Mouse (Mus musculus) lung, adult 2 months (tissue): ENCODE measurements around the gene Ngp.

ENCODE experiments used
- CTCF ChIP-seq: fragments of 200-500 bp; IDR thresholded peaks from 2 replicates; pipeline ENCODE4 v1.5.1; 2011; ENCODE audit warnings: mild to moderate bottlenecking, low read length, control low read depth; ENCODE audit not compliant: insufficient read depth
- POLR2A ChIP-seq: fragments of 200-500 bp; IDR thresholded peaks from 2 replicates; pipeline ENCODE4 v1.6.1; 2011; ENCODE audit warnings: low read depth, mild to moderate bottlenecking, control low read depth, low read length, borderline replicate concordance; ENCODE audit errors: extremely low read depth

DNA sequence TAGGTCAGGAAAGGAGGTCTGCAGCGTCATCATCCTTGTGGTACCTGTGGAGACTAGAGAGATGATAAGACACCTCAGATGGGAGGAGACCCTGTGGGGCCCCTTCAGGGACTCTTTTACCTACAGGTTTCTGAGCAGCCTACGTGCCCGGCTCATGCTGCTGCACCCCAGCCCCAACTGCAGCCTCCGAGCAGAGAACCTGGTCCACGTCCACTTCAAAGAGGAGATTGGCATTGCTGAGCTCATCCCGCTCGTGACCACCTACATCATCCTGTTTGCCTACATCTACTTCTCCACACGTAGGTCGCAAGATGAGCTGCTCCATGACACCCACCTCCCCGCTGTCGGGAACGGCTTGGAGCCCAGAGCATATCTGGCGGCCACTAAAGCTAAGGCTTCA is 45.7 kb upstream of the Ngp start:
- TF ChIP-seq POLR2A: no peak
- TF ChIP-seq CTCF: no peak
